Mouse (Mus musculus) testis, adult 2 months (tissue): ENCODE data around the gene Alk. TPM values are rescaled to one million over a fixed set of nuclear protein-coding genes. Genes with fewer than 3 reads are reported as not detected.
A peak's percentile ranks its signal among the peaks of the same experiment; 100 is the strongest.

Source experiments
- H3K27ac ChIP-seq: fragments of 200-500 bp; 2 replicates; pipeline ENCODE4 v1.5.1; 2012; ENCODE audit warnings: low read depth, low read length; ENCODE audit not compliant: control insufficient read depth, insufficient read depth
- H3K27me3 ChIP-seq: fragments of 200-500 bp; 2 replicates; pipeline ENCODE4 v1.6.1; 2012; ENCODE audit warnings: mild to moderate bottlenecking, low read length, moderate library complexity; ENCODE audit not compliant: control insufficient read depth, insufficient read depth
- H3K36me3 ChIP-seq: fragments of 200-500 bp; 2 replicates; pipeline ENCODE4 v1.6.1; 2012; ENCODE audit warnings: mild to moderate bottlenecking, low read length; ENCODE audit not compliant: control insufficient read depth, insufficient read depth
- H3K4me1 ChIP-seq: fragments of 200-500 bp; 2 replicates; pipeline ENCODE4 v1.6.1; 2012; ENCODE audit warnings: low read length; ENCODE audit not compliant: control insufficient read depth, insufficient read depth
- H3K4me3 ChIP-seq: fragments of 200-500 bp; 2 replicates; pipeline ENCODE4 v1.5.1; 2012; ENCODE audit warnings: low read depth, mild to moderate bottlenecking, low read length, moderate library complexity, mixed read lengths; ENCODE audit not compliant: control insufficient read depth
- CTCF ChIP-seq: fragments of 200-500 bp; IDR thresholded peaks from 2 replicates; pipeline ENCODE4 v1.5.1; 2012; ENCODE audit warnings: low read depth, mild to moderate bottlenecking, inconsistent platforms, low read length, moderate library complexity; ENCODE audit not compliant: control insufficient read depth, insufficient read depth, insufficient replicate concordance
- POLR2A ChIP-seq: fragments of 200-500 bp; IDR thresholded peaks from 2 replicates; pipeline ENCODE4 v1.6.1; 2012; ENCODE audit warnings: low read depth, mild to moderate bottlenecking, inconsistent platforms, low read length, moderate library complexity; ENCODE audit not compliant: control insufficient read depth
- polyA plus RNA-seq: library from polyadenylated mRNA; depleted of rRNA; stranded (reverse); fragments of >200 nt; gene quantifications from 2 replicates; pipeline ENCODE4 v1.2.3, GENCODE M21; 2012

Alk gene
- polyA plus RNA-seq, 1 experiment: 0.54 TPM

DNA sequence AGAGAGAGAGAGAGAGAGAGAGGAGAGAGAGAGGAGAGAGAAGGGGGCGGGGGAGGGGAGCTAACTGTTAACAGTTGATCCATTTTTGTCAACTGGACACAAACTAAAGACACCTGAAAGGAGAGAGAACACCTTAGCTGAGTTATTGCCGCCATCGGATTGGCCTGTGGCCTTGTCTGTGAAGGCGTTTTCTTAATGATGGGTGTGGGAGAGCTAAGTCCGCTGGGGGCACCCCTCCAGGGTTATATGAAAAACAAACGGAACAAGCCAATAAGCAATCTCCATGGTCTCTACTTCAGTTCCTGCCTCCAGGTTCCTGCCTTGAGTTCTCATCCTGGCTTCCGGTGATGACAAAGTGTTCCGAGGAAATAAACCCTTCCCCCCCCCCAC is 734.2 kb downstream of the Alk start:
- H3K27ac ChIP-seq: no peak overlapping the region
- peaks cover 3% of the 10 kb centered on the region; the same call in 1 of the 2 replicates for H3K4me1 ChIP-seq
- H3K36me3 ChIP-seq: no peaks in the 10 kb centered on the region
- H3K27me3 ChIP-seq: no peaks in the 10 kb centered on the region
- no peak overlapping the region for H3K4me3 ChIP-seq
- TF ChIP-seq CTCF (no peak), POLR2A (no peak)

GRCm38 (mm10) chr17:71869372-71870231 is 734.8 kb downstream of the Alk start:
- no peaks in the 10 kb centered on the region for H3K36me3 ChIP-seq
- H3K4me1 ChIP-seq: peaks cover 3% of the 10 kb centered on the region; the same call in 1 of the 2 replicates
- H3K4me3 ChIP-seq: peak overlapping the region; percentile 19
- no peak overlapping the region for H3K27ac ChIP-seq
- no peaks in the 10 kb centered on the region for H3K27me3 ChIP-seq
- TF ChIP-seq CTCF: no peak
- no peak for TF ChIP-seq POLR2A

DNA sequence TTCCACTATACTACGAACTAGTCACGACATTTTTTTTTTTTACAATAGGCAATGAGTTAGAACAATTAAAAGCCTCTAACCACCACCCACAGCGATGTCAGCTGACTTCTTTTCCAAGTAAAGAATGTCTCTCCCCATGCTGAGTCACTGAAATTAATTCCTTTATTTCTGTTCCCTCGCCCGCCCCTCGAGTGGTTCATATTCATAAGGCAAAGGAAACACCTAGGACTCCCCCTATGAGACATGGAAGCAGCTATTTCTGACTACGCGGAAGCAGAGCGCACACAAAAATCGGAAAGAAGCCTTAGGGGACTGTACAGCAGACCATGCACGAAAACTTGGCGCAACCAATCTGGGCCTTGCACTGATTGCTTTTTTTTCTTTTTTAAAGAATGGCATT is 735.6 kb downstream of the Alk start:
- no peak for TF ChIP-seq CTCF
- TF ChIP-seq POLR2A: no peak
- Histone ChIP-seq H3K27ac (no peak overlapping the region), H3K36me3 (no peaks in the 10 kb centered on the region), H3K27me3 (no peaks in the 10 kb centered on the region), H3K4me3 (no peak overlapping the region), H3K4me1 (peaks cover 3% of the 10 kb centered on the region; the same call in 1 of the 2 replicates)

DNA sequence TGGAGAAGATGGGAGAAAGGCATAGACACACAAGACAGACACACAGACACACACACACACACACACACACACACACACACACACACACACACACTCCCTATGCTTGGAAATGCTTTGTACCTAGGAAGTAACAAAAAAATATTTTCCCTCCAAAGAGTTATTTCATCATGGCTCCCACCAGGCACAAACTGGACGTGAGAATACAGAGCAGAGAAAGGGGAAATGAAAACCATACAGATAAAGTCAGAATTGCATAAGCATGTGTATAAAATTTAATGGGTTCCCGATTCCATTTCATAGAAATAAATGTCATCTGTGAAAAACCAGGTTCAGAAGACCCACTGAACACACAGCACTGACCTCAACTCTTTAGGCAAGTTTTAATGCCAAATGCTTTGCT is 736.5 kb downstream of the Alk start:
- Histone ChIP-seq H3K27ac (no peak overlapping the region), H3K4me1 (peaks cover 3% of the 10 kb centered on the region; the same call in 1 of the 2 replicates), H3K36me3 (no peaks in the 10 kb centered on the region), H3K4me3 (no peak overlapping the region), H3K27me3 (no peaks in the 10 kb centered on the region)
- no peak for TF ChIP-seq POLR2A
- no peak for TF ChIP-seq CTCF

- H3K4me1 ChIP-seq: peaks cover 3% of the 10 kb centered on the region; the same call in 1 of the 2 replicates
- TF ChIP-seq POLR2A (no peak), CTCF (no peak)
- H3K27me3 ChIP-seq: no peaks in the 10 kb centered on the region
- no peaks in the 10 kb centered on the region for H3K36me3 ChIP-seq
- H3K27ac ChIP-seq: no peak overlapping the region
- no peak overlapping the region for H3K4me3 ChIP-seq
Observed at GRCm38 (mm10) chr17:71865437-71865836, 739.0 kb downstream of the Alk start.

DNA sequence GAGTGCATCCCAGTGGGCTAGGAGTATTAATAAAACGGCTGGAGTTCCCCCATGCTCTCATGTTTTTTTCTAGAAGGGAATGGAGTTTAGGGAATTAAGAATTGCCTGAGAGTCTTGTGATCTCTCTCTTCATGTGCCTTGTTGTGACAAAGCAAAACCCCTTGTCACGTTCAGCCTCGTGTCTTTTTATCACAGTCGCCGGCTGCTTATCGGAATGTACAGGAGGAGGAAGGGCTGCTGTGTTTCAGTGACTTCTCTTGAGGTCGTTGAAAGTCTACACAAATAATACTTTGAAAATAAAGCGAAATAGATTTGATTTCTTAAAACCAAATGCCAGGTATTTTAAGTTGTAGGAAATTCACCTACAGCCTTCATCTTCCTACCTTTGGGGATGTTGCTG is 740.4 kb downstream of the Alk start:
- Histone ChIP-seq H3K36me3 (no peaks in the 10 kb centered on the region), H3K4me1 (no peaks in the 10 kb centered on the region), H3K27ac (no peak overlapping the region), H3K27me3 (no peaks in the 10 kb centered on the region), H3K4me3 (no peak overlapping the region)
- TF ChIP-seq POLR2A (no peak), CTCF (no peak)

DNA sequence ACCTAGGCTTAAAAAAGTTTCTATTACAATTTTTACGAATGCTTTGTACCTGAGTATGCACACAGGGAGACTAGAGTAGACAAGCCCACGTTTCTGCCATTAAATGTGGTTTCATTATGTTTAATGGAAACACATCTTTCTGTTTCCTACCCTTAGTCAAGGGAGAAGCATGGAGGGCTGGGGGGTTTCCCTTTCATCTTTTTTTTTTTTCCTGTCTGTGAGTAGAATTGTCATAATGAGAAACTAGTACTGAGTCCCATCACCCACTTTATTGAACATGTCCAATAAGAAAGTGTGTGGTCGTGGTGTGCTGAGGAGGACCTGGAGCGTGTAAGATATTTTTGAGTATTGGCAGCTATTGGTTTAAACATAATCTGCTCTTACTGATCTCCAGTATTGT is 741.5 kb downstream of the Alk start:
- Histone ChIP-seq H3K27me3 (no peaks in the 10 kb centered on the region), H3K36me3 (no peaks in the 10 kb centered on the region), H3K4me3 (no peak overlapping the region), H3K27ac (no peak overlapping the region), H3K4me1 (no peaks in the 10 kb centered on the region)
- TF ChIP-seq CTCF (no peak), POLR2A (no peak)
